Mouse (Mus musculus) ES-E14 (cell line): ENCODE results near the gene 9930111J21Rik2. TPM values are rescaled to one million over a fixed set of nuclear protein-coding genes. Genes with fewer than 3 reads are reported as not detected.
"Not testable (repeated sequence)": the region's sequence is repeated elsewhere in the genome, so short reads cannot be mapped to it uniquely, and the experiment has no call there.

Experiments
- DNase-seq: peaks from one replicate; pipeline ENCODE4 v3.0.0-alpha.2; 2013; ENCODE audit warnings: low read depth, low spot score
- H3K27ac ChIP-seq: 2 replicates; pipeline ENCODE4 v1.5.1; 2012; ENCODE audit warnings: low read depth, mild to moderate bottlenecking, low read length, moderate library complexity, mixed read lengths; ENCODE audit not compliant: poor library complexity, insufficient read depth, severe bottlenecking
- H3K36me3 ChIP-seq: 2 replicates; pipeline ENCODE4 v1.6.1; 2012; ENCODE audit warnings: mild to moderate bottlenecking, low read length, moderate library complexity, mixed read lengths; ENCODE audit not compliant: control insufficient read depth, poor library complexity, insufficient read depth, severe bottlenecking
- H3K4me1 ChIP-seq, 2 experiments: fragments of 150-350 bp in 1 of 2; sonication (generic) in 1 of 2; 2 replicates each; pipeline ENCODE4 v1.6.1; 2012; ENCODE audit warnings: low read length in 2 of 2, mild to moderate bottlenecking in 1 of 2, mixed read lengths in 1 of 2; ENCODE audit not compliant: control insufficient read depth in 2 of 2, insufficient read depth in 2 of 2, poor library complexity in 1 of 2
- H3K4me3 ChIP-seq, 2 experiments: fragments of 150-350 bp in 1 of 2; sonication (generic) in 1 of 2; 2 replicates each; pipeline ENCODE4 v1.5.1; 2012; ENCODE audit warnings: low read length in 2 of 2, low read depth in 1 of 2, mild to moderate bottlenecking in 1 of 2, mixed read lengths in 1 of 2; ENCODE audit not compliant: insufficient read depth in 1 of 2, poor library complexity in 1 of 2, severe bottlenecking in 1 of 2
- H3K9ac ChIP-seq: 2 replicates; pipeline ENCODE4 v1.6.1; 2012; ENCODE audit warnings: low read depth, mild to moderate bottlenecking, low read length, mixed read lengths; ENCODE audit not compliant: poor library complexity, insufficient read depth, severe bottlenecking
- H3K9me3 ChIP-seq: fragments of 150-350 bp; sonication (generic); 2 replicates; pipeline ENCODE4 v1.6.1; 2012; ENCODE audit warnings: low read depth, mild to moderate bottlenecking, low read length; ENCODE audit not compliant: control insufficient read depth, insufficient read depth
- in situ Hi-C, 2 experiments: fragments of 600-800 bp; cut with MboI; formaldehyde crosslinking; loops; one replicate each; pipeline ENCODE4 v1.15.1; 2025; ENCODE audit warnings: low sequenced_read_pairs in 2 of 2, inconsistent platforms in 1 of 2; ENCODE audit not compliant: unreplicated experiment in 2 of 2
- total RNA-seq: library from RNA; depleted of rRNA; stranded (reverse); fragments of 300-350 nt; gene quantifications from 2 replicates; pipeline ENCODE4 v1.2.3, GENCODE M21; 2012

9930111J21Rik2 gene
- total RNA-seq, 1 experiment = 0.54 TPM

DNA sequence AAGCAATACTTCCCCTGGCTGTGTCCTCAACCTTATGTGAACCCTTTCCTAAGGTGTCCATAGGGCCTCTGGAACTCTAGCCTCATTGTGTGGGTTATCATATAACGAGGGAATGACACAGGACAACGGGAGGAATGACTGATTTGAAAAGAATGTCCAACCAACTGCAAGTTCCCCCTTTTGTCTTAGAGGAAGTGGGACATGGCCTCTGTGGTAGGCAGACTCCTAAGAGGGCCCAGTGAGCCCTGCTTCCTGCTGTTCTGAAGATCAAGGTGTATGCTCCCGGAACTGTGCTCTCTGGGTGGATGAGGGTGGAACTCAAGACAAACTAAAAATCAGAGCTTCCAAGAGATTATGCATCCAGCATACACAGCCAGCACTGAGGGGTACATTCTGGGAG is 9.0 kb upstream of the 9930111J21Rik2 start:
- in situ Hi-C loops, H3K4me1 ChIP-seq, H3K36me3 ChIP-seq, H3K4me3 ChIP-seq, H3K9ac ChIP-seq, DNase-seq, H3K27ac ChIP-seq, H3K9me3 ChIP-seq: not testable (repeated sequence)

DNA sequence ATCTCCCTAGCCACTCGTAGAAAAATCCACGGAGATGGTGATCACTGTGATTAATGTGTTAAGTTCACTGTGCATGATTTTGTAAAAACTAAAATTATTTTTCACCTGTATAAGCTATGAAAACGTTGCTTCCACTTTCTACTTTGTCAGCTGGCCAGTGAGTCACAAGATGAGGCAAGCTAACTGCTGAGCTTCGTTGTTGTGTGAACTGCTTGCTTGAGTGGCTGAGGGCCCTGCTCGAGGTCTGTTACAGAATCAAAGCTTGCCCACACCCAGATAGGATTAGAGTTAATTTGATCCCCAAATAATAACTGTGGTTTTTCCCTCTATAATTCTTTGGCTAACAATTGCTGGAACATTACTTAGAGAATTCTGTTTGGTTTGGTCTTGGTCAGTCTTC is 852 bp upstream of the 9930111J21Rik2 start:
- H3K4me1 ChIP-seq, H3K9me3 ChIP-seq, in situ Hi-C loops, H3K9ac ChIP-seq, DNase-seq, H3K36me3 ChIP-seq, H3K27ac ChIP-seq, H3K4me3 ChIP-seq: not testable (repeated sequence)

DNA sequence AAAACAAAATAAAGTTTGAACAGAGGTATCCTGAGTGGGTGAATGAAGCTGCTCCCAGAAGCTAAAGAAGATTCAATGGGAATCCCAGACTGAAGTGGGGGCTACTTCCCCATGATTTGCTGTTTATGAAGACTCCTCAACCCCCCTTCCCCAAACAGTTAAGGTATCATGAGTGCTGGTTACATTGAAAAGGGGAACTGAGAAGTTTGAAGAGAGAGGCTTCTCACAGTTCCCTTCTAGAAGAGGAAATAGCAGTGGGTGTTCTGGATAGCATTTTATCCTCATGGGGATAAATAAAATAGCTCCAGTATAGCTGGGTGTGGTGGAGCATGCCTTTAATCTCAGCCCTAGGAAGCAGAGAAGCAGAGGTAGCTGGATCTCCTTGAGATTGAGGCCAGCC is 978 bp downstream of the 9930111J21Rik2 start:
- H3K4me1 ChIP-seq, H3K36me3 ChIP-seq, H3K27ac ChIP-seq, H3K9me3 ChIP-seq, H3K4me3 ChIP-seq, H3K9ac ChIP-seq, DNase-seq, in situ Hi-C loops: not testable (repeated sequence)

DNA sequence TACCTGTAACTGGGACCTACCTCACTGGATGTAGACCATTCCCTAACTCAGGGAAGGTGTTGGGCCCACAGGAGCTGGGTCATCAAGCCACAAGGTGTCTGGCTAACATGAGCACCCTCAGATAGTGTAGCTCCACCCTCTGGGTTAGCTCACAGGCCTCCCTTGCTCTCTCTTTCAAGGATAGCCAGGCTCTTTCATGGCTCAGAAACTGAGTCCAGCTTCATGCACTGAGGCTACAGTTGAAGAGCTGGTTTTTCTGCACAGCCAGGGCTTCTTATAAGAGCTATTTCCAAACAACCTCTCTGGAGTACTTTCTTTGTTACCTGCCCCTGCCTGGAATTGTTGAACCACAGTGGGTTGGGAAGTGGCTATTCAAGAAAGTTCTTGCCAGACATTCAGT is 39.0 kb downstream of the 9930111J21Rik2 start:
- H3K36me3 ChIP-seq, H3K9me3 ChIP-seq, H3K4me3 ChIP-seq, DNase-seq, in situ Hi-C loops, H3K9ac ChIP-seq, H3K4me1 ChIP-seq, H3K27ac ChIP-seq: not testable (repeated sequence)

DNA sequence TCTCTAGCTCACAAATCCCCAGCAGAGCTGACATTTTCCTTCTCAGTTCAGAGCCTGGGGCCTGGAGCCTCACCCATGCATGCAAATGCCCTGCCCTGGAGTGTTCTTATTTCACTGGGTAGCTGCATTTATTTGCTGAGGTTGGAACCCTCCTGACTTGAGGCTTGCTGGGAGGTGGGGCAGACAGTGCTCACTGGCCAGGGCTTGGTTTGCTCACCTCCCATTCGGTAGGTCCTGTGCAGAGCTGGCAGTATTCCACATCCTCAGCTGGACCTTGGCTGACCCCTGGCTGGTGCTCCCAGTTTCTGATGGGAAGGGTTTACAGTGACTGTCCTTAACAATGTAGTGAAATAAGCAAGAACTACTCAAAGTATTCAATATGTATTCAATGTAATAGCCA is 44.3 kb downstream of the 9930111J21Rik2 start:
- H3K9ac ChIP-seq, DNase-seq, in situ Hi-C loops: not testable (repeated sequence)

DNA sequence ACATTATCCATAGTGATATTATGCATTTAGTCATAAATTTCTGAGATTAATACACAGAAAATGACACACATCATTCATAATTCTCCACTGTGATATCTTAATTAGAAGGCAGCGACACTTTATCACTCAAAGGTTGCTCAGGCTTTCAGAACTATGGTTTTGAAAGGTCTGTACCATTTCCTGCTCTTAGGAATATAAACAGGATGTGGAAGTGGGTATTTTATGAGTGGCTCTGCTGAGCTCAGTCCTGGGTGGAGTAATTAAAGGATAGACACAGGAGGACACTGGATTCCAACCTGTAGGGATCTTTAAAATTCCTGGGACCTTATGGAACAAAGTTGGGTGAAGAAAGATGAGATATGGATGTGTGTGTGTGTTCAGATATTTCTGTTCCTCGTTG is 44.7 kb downstream of the 9930111J21Rik2 start:
- H3K9ac ChIP-seq, DNase-seq, H3K27ac ChIP-seq, H3K4me3 ChIP-seq, H3K4me1 ChIP-seq, H3K9me3 ChIP-seq, H3K36me3 ChIP-seq, in situ Hi-C loops: not testable (repeated sequence)

More for the DNA sequence above, 44.3 kb downstream of the 9930111J21Rik2 start:
- not testable (repeated sequence) for H3K36me3 ChIP-seq, H3K9me3 ChIP-seq, H3K4me3 ChIP-seq, H3K4me1 ChIP-seq, H3K27ac ChIP-seq

DNA sequence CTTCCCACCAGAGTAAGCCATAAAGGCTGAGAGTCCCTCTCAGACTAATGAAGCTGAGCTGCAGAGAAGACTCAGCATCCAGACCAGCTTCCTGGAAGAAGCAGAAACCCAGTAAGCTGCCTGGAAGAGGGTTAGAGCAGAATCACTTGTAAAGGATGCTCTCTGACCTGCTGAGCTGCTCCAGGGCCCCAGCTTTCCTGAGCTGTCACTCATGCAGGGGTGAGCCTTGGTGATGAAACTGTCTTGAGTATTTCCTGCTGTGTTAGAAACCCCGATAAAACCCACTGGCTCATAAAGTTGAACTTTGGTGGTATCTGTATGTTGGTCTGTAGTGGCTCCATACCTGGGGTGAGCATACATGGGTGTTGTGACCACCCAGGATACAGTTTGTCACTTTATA is 50.6 kb downstream of the 9930111J21Rik2 start:
- H3K9me3 ChIP-seq, H3K9ac ChIP-seq, H3K36me3 ChIP-seq, H3K4me1 ChIP-seq, H3K4me3 ChIP-seq, in situ Hi-C loops, DNase-seq, H3K27ac ChIP-seq: not testable (repeated sequence)

DNA sequence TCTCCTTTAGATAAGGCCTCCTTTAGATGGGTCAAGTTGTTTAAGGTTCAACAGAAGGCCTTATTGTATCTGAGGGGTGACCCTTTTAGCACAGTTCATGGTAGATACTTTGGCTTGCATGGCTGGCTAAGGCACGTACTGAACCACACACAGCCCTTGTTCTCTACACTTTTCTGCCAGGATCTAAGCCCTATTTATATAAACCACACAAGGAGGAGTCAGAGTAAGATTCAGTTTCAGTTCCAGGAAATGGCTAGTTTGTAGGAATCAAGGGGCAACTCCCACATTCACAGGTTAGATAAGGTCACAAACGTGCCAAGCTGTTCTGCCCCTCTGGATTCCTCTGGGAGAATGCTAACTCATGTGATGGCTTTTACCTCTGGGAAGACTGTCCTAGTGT is 57.0 kb downstream of the 9930111J21Rik2 start, which contains the start of gene Tgtp1:
TSS of gene Tgtp1 (minus strand) at position 155 of the 400 bp plus-strand sequence.
- H3K4me1 ChIP-seq, H3K4me3 ChIP-seq, H3K9ac ChIP-seq, H3K36me3 ChIP-seq, H3K9me3 ChIP-seq, H3K27ac ChIP-seq, DNase-seq: not testable (repeated sequence)
- in situ Hi-C loops = loop anchor here in 1 of 2 experiments (10.0 kb wide), 1 partner anchor 81 kb away; the partner anchor contains the start of gene Ifi47
